Mouse (Mus musculus): ENCODE measurements around the gene Trim34a. TPM values are rescaled to one million over a fixed set of nuclear protein-coding genes. Genes with fewer than 3 reads are reported as not detected.

Trim34a gene
- 10.2 and 25.5 TPM in 2 replicates for polyA plus RNA-seq (2012; rRNA removed; ENCODE audit: low replicate concordance)

GRCm38 (mm10) chr7:104244287-104245181 lies at the start of gene Trim34a:
Gene Trim34a (plus strand): TSS chr7:104244457.

GRCm38 (mm10) chr7:104195885-104196284 lies 48.4 kb upstream of the Trim34a start, which contains the start of gene Olfr649:
Gene Olfr649 (minus strand): TSS chr7:104195985.

GRCm38 (mm10) chr7:104218701-104219569 lies 25.3 kb upstream of the Trim34a start, which contains the start of gene Trim6:
Gene Trim6 (plus strand): TSS chr7:104218793.

GRCm38 (mm10) chr7:104287576-104288443 lies 43.6 kb downstream of the Trim34a start, which contains the start of gene Trim5:
Gene Trim5 (minus strand): TSS chr7:104288094.

Other genes starting within 250 kb of the Trim34a start
- not detected in 2 replicates for gene Olfr638, start 245.7 kb upstream of the Trim34a start, polyA plus RNA-seq (2012; rRNA removed; ENCODE audit: low replicate concordance)
- not detected in 2 replicates for gene Olfr639, start 227.2 kb upstream of the Trim34a start, polyA plus RNA-seq (2012; rRNA removed; ENCODE audit: low replicate concordance)
- not detected in 2 replicates for gene Olfr640, start 218.9 kb upstream of the Trim34a start, polyA plus RNA-seq (2012; rRNA removed; ENCODE audit: low replicate concordance)
- not detected in 2 replicates for gene Olfr641, start 209.0 kb upstream of the Trim34a start, polyA plus RNA-seq (2012; rRNA removed; ENCODE audit: low replicate concordance)
- not detected in 2 replicates for gene Olfr642, start 191.8 kb upstream of the Trim34a start, polyA plus RNA-seq (2012; rRNA removed; ENCODE audit: low replicate concordance)
- gene 4930516K23Rik, start 183.0 kb upstream of the Trim34a start, polyA plus RNA-seq (2012; rRNA removed; ENCODE audit: low replicate concordance): not detected in 2 replicates
- not detected in 2 replicates for gene Olfr644, start 172.6 kb upstream of the Trim34a start, polyA plus RNA-seq (2012; rRNA removed; ENCODE audit: low replicate concordance)
- not detected in 2 replicates for gene Olfr645, start 159.0 kb upstream of the Trim34a start, polyA plus RNA-seq (2012; rRNA removed; ENCODE audit: low replicate concordance)
- gene Olfr646, start 139.6 kb upstream of the Trim34a start, polyA plus RNA-seq (2012; rRNA removed; ENCODE audit: low replicate concordance): not detected in 2 replicates
- gene Ubqln5, start 114.6 kb upstream of the Trim34a start, polyA plus RNA-seq (2012; rRNA removed; ENCODE audit: low replicate concordance): not detected in 2 replicates
- not detected in 2 replicates for gene Olfr643, start 107.1 kb upstream of the Trim34a start, polyA plus RNA-seq (2012; rRNA removed; ENCODE audit: low replicate concordance)
- not detected in 2 replicates for gene Ubqln3, start 101.2 kb upstream of the Trim34a start, polyA plus RNA-seq (2012; rRNA removed; ENCODE audit: low replicate concordance)
- not detected in 2 replicates for gene Ubqlnl, start 93.9 kb upstream of the Trim34a start, polyA plus RNA-seq (2012; rRNA removed; ENCODE audit: low replicate concordance)
- gene Olfm5, start 79.6 kb upstream of the Trim34a start, polyA plus RNA-seq (2012; rRNA removed; ENCODE audit: low replicate concordance): not detected in 2 replicates
- not detected in 2 replicates for gene Olfr648, start 61.1 kb upstream of the Trim34a start, polyA plus RNA-seq (2012; rRNA removed; ENCODE audit: low replicate concordance)
- gene Olfr649, start 48.5 kb upstream of the Trim34a start, polyA plus RNA-seq (2012; rRNA removed; ENCODE audit: low replicate concordance): not detected in 2 replicates
- gene Trim6, start 25.7 kb upstream of the Trim34a start, polyA plus RNA-seq (2012; rRNA removed; ENCODE audit: low replicate concordance): 0.97 and 1.1 TPM in 2 replicates
- gene Trim5, start 43.6 kb downstream of the Trim34a start, polyA plus RNA-seq (2012; rRNA removed; ENCODE audit: low replicate concordance): 0.94 and 2.2 TPM in 2 replicates
- gene Trim12a, start 71.0 kb downstream of the Trim34a start, polyA plus RNA-seq (2012; rRNA removed; ENCODE audit: low replicate concordance): 5.0 and 10.4 TPM in 2 replicates
- 3.1 and 4.1 TPM in 2 replicates for gene Trim34b, start 85.0 kb downstream of the Trim34a start, polyA plus RNA-seq (2012; rRNA removed; ENCODE audit: low replicate concordance)
- 3.1 and 6.3 TPM in 2 replicates for gene Trim12c, start 108.9 kb downstream of the Trim34a start, polyA plus RNA-seq (2012; rRNA removed; ENCODE audit: low replicate concordance)
- 0.74 and 1.5 TPM in 2 replicates for gene Trim30b, start 125.4 kb downstream of the Trim34a start, polyA plus RNA-seq (2012; rRNA removed; ENCODE audit: low replicate concordance)
- 0.27 and 0.29 TPM in 2 replicates for gene Trim30c, start 156.4 kb downstream of the Trim34a start, polyA plus RNA-seq (2012; rRNA removed; ENCODE audit: low replicate concordance)
- gene Trim30a, start 220.7 kb downstream of the Trim34a start, polyA plus RNA-seq (2012; rRNA removed; ENCODE audit: low replicate concordance): 5.6 and 13.5 TPM in 2 replicates